Mouse (Mus musculus): ENCODE measurements around the gene Glcci1. TPM values are rescaled to one million over a fixed set of nuclear protein-coding genes. Genes with fewer than 3 reads are reported as not detected.
A peak's percentile ranks its signal among the peaks of the same experiment; 100 is the strongest.

Glcci1 gene
- polyA plus RNA-seq, 1 experiment from 2014 or later, result 6.3 TPM

GRCm38 (mm10) chr6:8474820-8475219, 34.6 kb upstream of the Glcci1 start:
- peaks cover 9% of the 10 kb centered on the region; the same call in 1 of the 2 replicates for H3K4me1 ChIP-seq (ENCODE audit: insufficient read depth, low read length)
- H3K27ac ChIP-seq (ENCODE audit: low read length), result no peak overlapping the region; the same call in 1 of the 2 replicates
- no peaks in the 10 kb centered on the region for H3K36me3 ChIP-seq (ENCODE audit: insufficient read depth, low read length)
- no peaks in the 10 kb centered on the region for H3K9me3 ChIP-seq (ENCODE audit: low read length)
- 68% methylated on average over 4 of the region's 4 CpGs for WGBS
- no peaks in the 10 kb centered on the region for H3K27me3 ChIP-seq (ENCODE audit: insufficient read depth, low read length)
- H3K4me2 ChIP-seq (replicated peaks; ENCODE audit: low read depth, low read length), result no peak overlapping the region
- H3K4me3 ChIP-seq (ENCODE audit: low read length), result no peak overlapping the region
- no peak overlapping the region for H3K9ac ChIP-seq (replicated peaks; ENCODE audit: low read length)
- no peak; the same call in 1 of the 2 replicates for ATAC-seq (ENCODE audit: low FRiP score, low TSS enrichment)

GRCm38 (mm10) chr6:8479176-8479575, 30.2 kb upstream of the Glcci1 start:
- H3K4me1 ChIP-seq (ENCODE audit: insufficient read depth, low read length), result no peaks in the 10 kb centered on the region
- no peaks in the 10 kb centered on the region for H3K9me3 ChIP-seq (ENCODE audit: low read length)
- H3K27me3 ChIP-seq (ENCODE audit: insufficient read depth, low read length), result no peaks in the 10 kb centered on the region
- no peak overlapping the region for H3K4me3 ChIP-seq (ENCODE audit: low read length)
- ATAC-seq (ENCODE audit: low FRiP score, low TSS enrichment), result no peak
- H3K9ac ChIP-seq (replicated peaks; ENCODE audit: low read length), result no peak overlapping the region
- H3K36me3 ChIP-seq (ENCODE audit: insufficient read depth, low read length), result no peaks in the 10 kb centered on the region
- H3K27ac ChIP-seq (ENCODE audit: low read length), result no peak overlapping the region
- 27% methylated on average over 1 of the region's 1 CpGs for WGBS
- no peak overlapping the region for H3K4me2 ChIP-seq (replicated peaks; ENCODE audit: low read depth, low read length)

GRCm38 (mm10) chr6:8484437-8485275, 24.7 kb upstream of the Glcci1 start:
- no peak for ATAC-seq (ENCODE audit: low FRiP score, low TSS enrichment)
- WGBS, result 84% methylated on average over 17 of the region's 17 CpGs
- Histone ChIP-seq H3K27me3 (ENCODE audit: insufficient read depth, low read length) (no peaks in the 10 kb centered on the region), H3K4me1 (ENCODE audit: insufficient read depth, low read length) (no peaks in the 10 kb centered on the region), H3K9ac (replicated peaks; ENCODE audit: low read length) (no peak overlapping the region), H3K4me3 (ENCODE audit: low read length) (no peak overlapping the region), H3K36me3 (ENCODE audit: insufficient read depth, low read length) (no peaks in the 10 kb centered on the region), H3K4me2 (replicated peaks; ENCODE audit: low read depth, low read length) (no peak overlapping the region), H3K27ac (ENCODE audit: low read length) (peak overlapping the region; percentile 27; the same call in 1 of the 2 replicates), H3K9me3 (ENCODE audit: low read length) (no peaks in the 10 kb centered on the region)

- H3K9ac ChIP-seq (replicated peaks; ENCODE audit: low read length), result no peak overlapping the region
- ATAC-seq (ENCODE audit: low FRiP score, low TSS enrichment), result peak; percentile 54; the same call in 1 of the 2 replicates
- H3K9me3 ChIP-seq (ENCODE audit: low read length), result no peaks in the 10 kb centered on the region
- no peaks in the 10 kb centered on the region for H3K27me3 ChIP-seq (ENCODE audit: insufficient read depth, low read length)
- no peaks in the 10 kb centered on the region for H3K4me1 ChIP-seq (ENCODE audit: insufficient read depth, low read length)
- no peak overlapping the region for H3K27ac ChIP-seq (ENCODE audit: low read length)
- WGBS, result 83% methylated on average over 16 of the region's 16 CpGs
- H3K36me3 ChIP-seq (ENCODE audit: insufficient read depth, low read length), result no peaks in the 10 kb centered on the region
- no peak overlapping the region for H3K4me3 ChIP-seq (ENCODE audit: low read length)
- no peak overlapping the region for H3K4me2 ChIP-seq (replicated peaks; ENCODE audit: low read depth, low read length)
Observed at GRCm38 (mm10) chr6:8485414-8486175, 23.8 kb upstream of the Glcci1 start.

GRCm38 (mm10) chr6:8486391-8487043, 22.9 kb upstream of the Glcci1 start:
- Histone ChIP-seq H3K9me3 (ENCODE audit: low read length) (no peaks in the 10 kb centered on the region), H3K27me3 (ENCODE audit: insufficient read depth, low read length) (no peaks in the 10 kb centered on the region), H3K4me1 (ENCODE audit: insufficient read depth, low read length) (no peaks in the 10 kb centered on the region), H3K4me2 (replicated peaks; ENCODE audit: low read depth, low read length) (no peak overlapping the region), H3K36me3 (ENCODE audit: insufficient read depth, low read length) (no peaks in the 10 kb centered on the region), H3K4me3 (ENCODE audit: low read length) (no peak overlapping the region), H3K27ac (ENCODE audit: low read length) (no peak overlapping the region), H3K9ac (replicated peaks; ENCODE audit: low read length) (no peak overlapping the region)
- no peak for ATAC-seq (ENCODE audit: low FRiP score, low TSS enrichment)
- WGBS, result 84% methylated on average over 17 of the region's 17 CpGs

- H3K4me1 ChIP-seq (ENCODE audit: insufficient read depth, low read length), result no peaks in the 10 kb centered on the region
- H3K27me3 ChIP-seq (ENCODE audit: insufficient read depth, low read length), result no peaks in the 10 kb centered on the region
- ATAC-seq (ENCODE audit: low FRiP score, low TSS enrichment), result no peak
- H3K9ac ChIP-seq (replicated peaks; ENCODE audit: low read length), result no peak overlapping the region
- H3K4me2 ChIP-seq (replicated peaks; ENCODE audit: low read depth, low read length), result no peak overlapping the region
- no peaks in the 10 kb centered on the region for H3K9me3 ChIP-seq (ENCODE audit: low read length)
- WGBS, result 67% methylated on average over 20 of the region's 20 CpGs
- H3K4me3 ChIP-seq (ENCODE audit: low read length), result no peak overlapping the region
- no peak overlapping the region for H3K27ac ChIP-seq (ENCODE audit: low read length)
- no peaks in the 10 kb centered on the region for H3K36me3 ChIP-seq (ENCODE audit: insufficient read depth, low read length)
Observed at GRCm38 (mm10) chr6:8487044-8487853, 22.2 kb upstream of the Glcci1 start.

- Histone ChIP-seq H3K9me3 (ENCODE audit: low read length) (no peaks in the 10 kb centered on the region), H3K4me3 (ENCODE audit: low read length) (no peak overlapping the region), H3K27me3 (ENCODE audit: insufficient read depth, low read length) (no peaks in the 10 kb centered on the region), H3K4me1 (ENCODE audit: insufficient read depth, low read length) (no peaks in the 10 kb centered on the region), H3K9ac (replicated peaks; ENCODE audit: low read length) (no peak overlapping the region), H3K27ac (ENCODE audit: low read length) (no peak overlapping the region), H3K36me3 (ENCODE audit: insufficient read depth, low read length) (no peaks in the 10 kb centered on the region), H3K4me2 (replicated peaks; ENCODE audit: low read depth, low read length) (no peak overlapping the region)
- 70% methylated on average over 5 of the region's 5 CpGs for WGBS
- no peak for ATAC-seq (ENCODE audit: low FRiP score, low TSS enrichment)
Observed at GRCm38 (mm10) chr6:8488249-8488648, 21.2 kb upstream of the Glcci1 start.

GRCm38 (mm10) chr6:8489266-8489665, 20.1 kb upstream of the Glcci1 start:
- no peak for ATAC-seq (ENCODE audit: low FRiP score, low TSS enrichment)
- Histone ChIP-seq H3K9me3 (ENCODE audit: low read length) (no peaks in the 10 kb centered on the region), H3K27ac (ENCODE audit: low read length) (no peak overlapping the region), H3K4me3 (ENCODE audit: low read length) (no peak overlapping the region), H3K36me3 (ENCODE audit: insufficient read depth, low read length) (no peaks in the 10 kb centered on the region), H3K27me3 (ENCODE audit: insufficient read depth, low read length) (no peaks in the 10 kb centered on the region), H3K4me1 (ENCODE audit: insufficient read depth, low read length) (no peaks in the 10 kb centered on the region), H3K4me2 (replicated peaks; ENCODE audit: low read depth, low read length) (no peak overlapping the region), H3K9ac (replicated peaks; ENCODE audit: low read length) (no peak overlapping the region)
- 86% methylated on average over 7 of the region's 7 CpGs for WGBS

- no peak overlapping the region for H3K4me3 ChIP-seq (ENCODE audit: low read length)
- WGBS, result 83% methylated on average over 1 of the region's 1 CpGs
- H3K9ac ChIP-seq (replicated peaks; ENCODE audit: low read length), result no peak overlapping the region
- no peaks in the 10 kb centered on the region for H3K4me1 ChIP-seq (ENCODE audit: insufficient read depth, low read length)
- H3K27me3 ChIP-seq (ENCODE audit: insufficient read depth, low read length), result no peaks in the 10 kb centered on the region
- H3K4me2 ChIP-seq (replicated peaks; ENCODE audit: low read depth, low read length), result no peak overlapping the region
- no peaks in the 10 kb centered on the region for H3K9me3 ChIP-seq (ENCODE audit: low read length)
- H3K36me3 ChIP-seq (ENCODE audit: insufficient read depth, low read length), result no peaks in the 10 kb centered on the region
- no peak overlapping the region for H3K27ac ChIP-seq (ENCODE audit: low read length)
- ATAC-seq (ENCODE audit: low FRiP score, low TSS enrichment), result no peak
Observed at GRCm38 (mm10) chr6:8489938-8490585, 19.3 kb upstream of the Glcci1 start.

All from kidney, embryonic 16.5 days (tissue).